In genomic region chr4:103974946-103975345, GRCm38 (mm10) we compare ENCODE assay signal across 18 mouse cellular contexts.
"Had no signal": no experiment of that assay in that cellular context is flagged by ENCODE, and none has a peak within 500 bp of the region (broad histone marks: within the 10 kb centered on the region; RNA-seq: fewer than 3 reads in every experiment).

No protein-coding gene starts in this region.

- H3K27me3 ChIP-seq: liver, embryonic 13.5 days; neural tube, embryonic 13.5 days; stomach, embryonic 15.5 days had no signal

- ATAC-seq: intestine, embryonic 16.5 days had no signal

- H3K9me3 ChIP-seq: liver, embryonic 13.5 days; neural tube, embryonic 13.5 days; stomach, embryonic 15.5 days had no signal

- H3K4me1 ChIP-seq: liver, embryonic 13.5 days; stomach, embryonic 15.5 days had no signal

- H3K9ac ChIP-seq: liver, embryonic 13.5 days; neural tube, embryonic 13.5 days; stomach, embryonic 15.5 days had no signal

- H3K36me3 ChIP-seq: liver, embryonic 13.5 days; neural tube, embryonic 13.5 days; stomach, embryonic 15.5 days had no signal

- DNase-seq: kidney, adult 18-20 months; kidney, postnatal 25 days; liver, embryonic 13.5 days; lung, adult 2 months; lung, postnatal 14 days; lung, postnatal 4 days; midbrain, embryonic 14.5 days; retina, postnatal 1 day; right cerebral cortex, postnatal 25 days; spleen, adult 18-20 months; thymus, postnatal 25 days had no signal

- H3K4me3 ChIP-seq: left cerebral cortex, adult 2 months; liver, embryonic 13.5 days; myocyte; neural tube, embryonic 13.5 days; stomach, embryonic 15.5 days had no signal

- H3K4me2 ChIP-seq: liver, embryonic 13.5 days; midbrain, embryonic 11.5 days; neural tube, embryonic 13.5 days; stomach, embryonic 15.5 days had no signal

- H3K27ac ChIP-seq: kidney, postnatal 0 days; left cerebral cortex, adult 2 months; liver, embryonic 13.5 days; neural tube, embryonic 13.5 days; stomach, embryonic 15.5 days had no signal
